Mouse (Mus musculus) embryonic facial prominence, embryonic 15.5 days (tissue): Measurements from ENCODE around the gene Hs3st2. TPM values are rescaled to one million over a fixed set of nuclear protein-coding genes. Genes with fewer than 3 reads are reported as not detected.

ENCODE experiments used
- ATAC-seq: fragments of 200-750 bp; cut with Nextera tagmentation; 2 replicates; pipeline ENCODE4 v1.8.0; 2017; ENCODE audit warnings: low read depth, moderate TSS enrichment; ENCODE audit not compliant: insufficient number of reproducible peaks, low FRiP score, low TSS enrichment
- H3K27ac ChIP-seq: fragments of 300-500 bp; sonication (generic); replicated peaks from 2 replicates; pipeline ENCODE4 v1.5.1; 2015; ENCODE audit warnings: mild to moderate bottlenecking, inconsistent platforms
- H3K27me3 ChIP-seq: fragments of 300-500 bp; sonication (generic); 2 replicates; pipeline ENCODE4 v1.6.1; 2015; ENCODE audit warnings: inconsistent platforms
- H3K36me3 ChIP-seq: fragments of 300-500 bp; sonication (generic); 2 replicates; pipeline ENCODE4 v1.6.1; 2015; ENCODE audit warnings: mild to moderate bottlenecking, inconsistent platforms
- H3K4me1 ChIP-seq: fragments of 300-500 bp; sonication (generic); 2 replicates; pipeline ENCODE4 v1.6.1; 2015; ENCODE audit warnings: inconsistent platforms
- H3K4me2 ChIP-seq: fragments of 300-500 bp; sonication (generic); replicated peaks from 2 replicates; pipeline ENCODE4 v1.6.1; 2015; ENCODE audit warnings: mild to moderate bottlenecking, inconsistent platforms
- H3K4me3 ChIP-seq: fragments of 300-500 bp; sonication (generic); replicated peaks from 2 replicates; pipeline ENCODE4 v1.5.1; 2015; ENCODE audit warnings: mild to moderate bottlenecking, inconsistent platforms
- H3K9ac ChIP-seq: fragments of 300-500 bp; sonication (generic); 2 replicates; pipeline ENCODE4 v1.6.1; 2015; ENCODE audit warnings: inconsistent platforms
- H3K9me3 ChIP-seq: fragments of 300-500 bp; sonication (generic); replicated peaks from 2 replicates; pipeline ENCODE4 v1.6.1; 2016; ENCODE audit warnings: inconsistent platforms
- WGBS: fragments of 180-500 bp; shearing (Covaris S2); methylation state at CpG from one replicate; pipeline ENCODE4 v1.1.7; 2015; 5-methylcytosine and 5-hydroxymethylcytosine counted together
- polyA plus RNA-seq: library from polyadenylated mRNA; unstranded; fragments of >200 nt; fragmentation: Nextera tagmentation; extraction: Ambion mirVana; gene quantifications from 2 replicates; pipeline ENCODE4 v1.2.1, GENCODE M21; 2015

Hs3st2 gene
- polyA plus RNA-seq, 1 experiment from 2014 or later = 0.19 TPM

- no peak overlapping the region for H3K4me3 ChIP-seq
- no peak overlapping the region for H3K27ac ChIP-seq
- H3K4me2 ChIP-seq = no peak overlapping the region
- H3K9me3 ChIP-seq = no peaks in the 10 kb centered on the region
- peaks cover 5% of the 10 kb centered on the region; the same call in 1 of the 2 replicates for H3K4me1 ChIP-seq
- no peaks in the 10 kb centered on the region for H3K27me3 ChIP-seq
- H3K36me3 ChIP-seq = no peaks in the 10 kb centered on the region
- WGBS = 25% methylated on average over 18 of the region's 18 CpGs
- peak; percentile 60 for ATAC-seq
- no peak overlapping the region for H3K9ac ChIP-seq
These were observed 157.8 kb downstream of the Hs3st2 start for GRCm38 (mm10) chr7:121549329-121550022.
